Mouse (Mus musculus): ENCODE results near the gene Selenom.

Gene Selenom

GRCm38 (mm10) chr11:3513291-3513690 is 1.2 kb upstream of the Selenom start:
- no peak for DNase-seq (ENCODE audit: inconsistent ontology term)

- peak; percentile 29 for DNase-seq (ENCODE audit: inconsistent ontology term)
Measured at GRCm38 (mm10) chr11:3515216-3515615, 732 bp downstream of the Selenom start.

GRCm38 (mm10) chr11:3515637-3516036 is 1.2 kb downstream of the Selenom start:
- DNase-seq (ENCODE audit: inconsistent ontology term), result no peak

- DNase-seq (ENCODE audit: inconsistent ontology term), result no peak
Measured at GRCm38 (mm10) chr11:3516121-3516520, 1.6 kb downstream of the Selenom start.

- peak; percentile 41 for DNase-seq (ENCODE audit: inconsistent ontology term)
Measured at GRCm38 (mm10) chr11:3516859-3517845, 2.7 kb downstream of the Selenom start.

GRCm38 (mm10) chr11:3517846-3518732 is 3.6 kb downstream of the Selenom start:
- DNase-seq (ENCODE audit: inconsistent ontology term), result no peak

- no peak for DNase-seq (ENCODE audit: inconsistent ontology term)
Measured at GRCm38 (mm10) chr11:3519051-3519726, 4.7 kb downstream of the Selenom start.

- DNase-seq (ENCODE audit: inconsistent ontology term), result no peak
Measured at GRCm38 (mm10) chr11:3519756-3520398, 5.4 kb downstream of the Selenom start.

- no peak for DNase-seq (ENCODE audit: inconsistent ontology term)
Measured at GRCm38 (mm10) chr11:3520919-3521318, 6.4 kb downstream of the Selenom start.

GRCm38 (mm10) chr11:3521339-3522224 is 7.1 kb downstream of the Selenom start:
- no peak for DNase-seq (ENCODE audit: inconsistent ontology term)

- no peak for DNase-seq (ENCODE audit: inconsistent ontology term)
Measured at GRCm38 (mm10) chr11:3522285-3523000, 8.0 kb downstream of the Selenom start.

- DNase-seq (ENCODE audit: inconsistent ontology term), result no peak
Measured at GRCm38 (mm10) chr11:3523840-3524582, 9.5 kb downstream of the Selenom start.

GRCm38 (mm10) chr11:3525560-3525959 is 11.1 kb downstream of the Selenom start:
- DNase-seq (ENCODE audit: inconsistent ontology term), result no peak

GRCm38 (mm10) chr11:3526207-3526606 is 11.7 kb downstream of the Selenom start:
- DNase-seq (ENCODE audit: inconsistent ontology term), result no peak

GRCm38 (mm10) chr11:3526979-3527738 is 12.7 kb downstream of the Selenom start:
- DNase-seq (ENCODE audit: inconsistent ontology term), result no peak

GRCm38 (mm10) chr11:3527766-3528165 is 13.3 kb downstream of the Selenom start:
- DNase-seq (ENCODE audit: inconsistent ontology term), result no peak

- no peak for DNase-seq (ENCODE audit: inconsistent ontology term)
Measured at GRCm38 (mm10) chr11:3528208-3528607, 13.7 kb downstream of the Selenom start.

All from Muller cell, postnatal 12 days (primary cell).